Mouse (Mus musculus): ENCODE measurements around the gene Camta1. TPM values are rescaled to one million over a fixed set of nuclear protein-coding genes. Genes with fewer than 3 reads are reported as not detected.
"Not testable (repeated sequence)": the region's sequence is repeated elsewhere in the genome, so short reads cannot be mapped to it uniquely, and the experiment has no call there.

Camta1 gene
- polyA plus RNA-seq, 1 experiment from 2014 or later: 78.7 TPM

DNA sequence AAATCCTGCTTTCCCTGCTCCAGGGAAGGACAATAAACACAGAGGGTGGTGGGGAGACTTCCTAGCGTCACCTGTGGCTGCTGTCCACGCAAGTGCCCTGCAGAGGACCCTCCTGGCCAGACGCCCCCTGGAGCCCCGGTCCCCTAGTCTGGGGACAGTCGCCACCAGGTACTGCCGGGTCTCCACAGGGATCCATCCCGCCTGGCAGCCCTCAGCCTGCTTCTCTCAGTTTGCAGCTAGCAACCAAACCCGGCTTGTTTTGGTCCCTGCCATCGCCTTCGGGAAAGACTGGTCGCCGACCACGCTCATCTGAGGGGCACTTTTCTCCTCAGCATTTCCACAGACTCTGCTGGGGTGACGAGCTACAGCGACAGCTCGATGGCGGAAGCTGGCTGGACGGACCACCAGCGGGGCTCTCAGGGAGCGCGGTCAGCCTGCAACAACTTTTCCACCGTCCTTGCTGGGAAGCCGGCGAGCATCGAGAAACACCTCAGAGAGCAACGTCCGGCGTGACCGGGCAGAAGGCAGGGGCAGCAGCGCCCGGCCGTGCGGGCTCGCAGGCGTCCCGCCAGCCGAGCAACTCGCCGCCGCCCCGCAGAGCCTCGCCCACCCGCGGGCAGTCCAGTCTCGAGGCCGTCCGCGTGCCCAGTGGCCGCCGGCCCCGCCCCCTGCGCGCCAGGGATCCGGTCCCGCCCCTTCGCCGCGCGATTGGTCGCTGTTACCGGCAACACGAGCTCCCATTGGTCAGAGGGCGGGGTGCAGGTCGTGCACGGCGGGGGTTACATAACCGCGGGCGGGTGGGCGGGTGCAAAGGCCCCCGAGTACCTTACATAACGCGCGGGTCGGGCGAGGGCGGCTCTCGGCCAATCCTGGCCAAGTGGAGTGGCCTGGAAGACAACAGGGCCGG is 817.4 kb downstream of the Camta1 start, which contains the start of gene Per3:
Gene Per3 (minus strand): TSS at position 629 of the 907 bp plus-strand sequence.
- WGBS: under 1% methylated on average over 77 of the region's 79 CpGs
- Histone ChIP-seq H3K27me3 (no peaks in the 10 kb centered on the region), H3K36me3 (peaks cover 20% of the 10 kb centered on the region), H3K4me2 (peak within 1 kb of the TSS; percentile 96), H3K27ac (peak within 1 kb of the TSS; percentile 71), H3K9ac (peak within 1 kb of the TSS; percentile 51), H3K4me3 (peak within 1 kb of the TSS; percentile 48), H3K9me3 (no peaks in the 10 kb centered on the region), H3K4me1 (peaks cover 12% of the 10 kb centered on the region; the same call in 1 of the 2 replicates)
- ATAC-seq (ENCODE audit: borderline replicate concordance, extremely low read depth, low FRiP score, low TSS enrichment): peak; percentile 99

DNA sequence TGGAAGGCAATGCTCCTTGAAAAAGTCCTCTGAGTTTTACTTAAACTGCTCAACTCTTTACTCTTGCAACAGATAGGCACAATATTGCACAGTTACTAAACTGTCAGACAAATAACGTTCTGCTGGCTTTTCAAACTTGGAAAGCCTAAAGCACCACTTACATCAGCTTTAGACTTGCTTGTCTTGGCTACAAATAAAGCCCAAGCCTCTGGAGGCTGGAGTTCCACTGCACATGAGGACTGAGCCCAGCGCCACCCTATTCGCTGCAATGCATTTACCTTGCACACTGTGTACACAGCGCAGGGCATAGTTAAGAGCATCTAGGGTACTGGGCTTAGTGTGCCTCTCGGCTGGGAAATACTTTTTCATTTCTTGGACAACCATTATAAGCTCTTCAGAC is 818.4 kb downstream of the Camta1 start:
- Histone ChIP-seq H3K4me2 (peak overlapping the region; percentile 96), H3K9ac (peak overlapping the region; percentile 51; the same call in 1 of the 2 replicates), H3K4me1 (peaks cover 12% of the 10 kb centered on the region; the same call in 1 of the 2 replicates), H3K9me3 (no peaks in the 10 kb centered on the region), H3K36me3 (peaks cover 11% of the 10 kb centered on the region), H3K27ac (0 out of 2 replicates have a peak overlapping the region, but pooled peaks have one; percentile 71), H3K27me3 (no peaks in the 10 kb centered on the region), H3K4me3 (peak overlapping the region; percentile 48)
- no peak for ATAC-seq (ENCODE audit: borderline replicate concordance, extremely low read depth, low FRiP score, low TSS enrichment)
- 30% methylated on average over 5 of the region's 5 CpGs for WGBS

DNA sequence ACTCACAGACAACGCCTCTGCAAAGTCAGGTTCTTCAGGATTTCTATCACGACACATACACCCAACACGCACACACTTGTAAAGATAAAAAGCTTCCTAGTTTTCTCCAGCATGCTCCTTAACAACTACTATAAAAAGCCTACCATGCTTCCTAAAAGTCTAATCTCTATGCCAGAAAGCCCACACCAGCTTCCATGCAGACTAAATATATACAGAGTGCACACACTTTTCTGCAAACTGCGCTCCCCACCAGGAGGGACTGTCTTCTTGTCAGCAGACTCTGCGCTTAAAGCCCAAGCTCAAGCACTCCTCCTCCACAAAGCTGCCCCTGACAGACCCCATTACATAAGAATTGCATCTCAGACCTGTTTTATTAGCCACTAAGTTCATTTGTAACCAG is 820.2 kb downstream of the Camta1 start:
- H3K9ac ChIP-seq: no peak overlapping the region
- WGBS: 70% methylated on average over 5 of the region's 5 CpGs

DNA sequence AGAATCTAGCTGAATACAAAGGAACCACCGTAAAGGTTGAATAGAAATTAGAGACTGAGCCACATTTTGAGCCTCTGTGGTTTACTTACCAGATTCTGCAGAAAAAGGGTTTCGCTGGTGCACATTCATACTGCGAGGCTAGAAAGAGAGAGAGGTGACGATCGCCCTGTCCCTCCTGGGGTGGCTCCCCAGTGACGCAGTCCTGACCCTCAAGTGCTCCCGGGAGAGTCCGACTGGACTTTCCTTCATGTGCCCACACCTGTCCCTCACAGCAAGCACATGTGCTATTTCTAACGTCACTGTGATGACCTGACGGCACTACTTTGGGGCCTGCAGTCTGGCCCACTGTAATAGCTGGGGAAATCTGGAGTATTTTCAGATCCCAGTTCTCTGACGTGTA is 823.9 kb downstream of the Camta1 start:
- WGBS: 87% methylated on average over 11 of the region's 11 CpGs
- no peak overlapping the region for H3K9ac ChIP-seq
- no peak overlapping the region for H3K27ac ChIP-seq
- H3K4me2 ChIP-seq: no peak overlapping the region
- peaks cover 4% of the 10 kb centered on the region; the same call in 1 of the 2 replicates for H3K4me1 ChIP-seq
- no peaks in the 10 kb centered on the region for H3K36me3 ChIP-seq
- ATAC-seq (ENCODE audit: borderline replicate concordance, extremely low read depth, low FRiP score, low TSS enrichment): no peak
- H3K4me3 ChIP-seq: no peak overlapping the region
- H3K27me3 ChIP-seq: no peaks in the 10 kb centered on the region
- H3K9me3 ChIP-seq: no peaks in the 10 kb centered on the region

More for the DNA sequence above, 820.2 kb downstream of the Camta1 start:
- ATAC-seq (ENCODE audit: borderline replicate concordance, extremely low read depth, low FRiP score, low TSS enrichment): no peak
- no peak overlapping the region for H3K4me2 ChIP-seq
- no peak overlapping the region for H3K4me3 ChIP-seq
- no peak overlapping the region for H3K27ac ChIP-seq
- no peaks in the 10 kb centered on the region for H3K9me3 ChIP-seq
- H3K27me3 ChIP-seq: no peaks in the 10 kb centered on the region
- peaks cover 12% of the 10 kb centered on the region; the same call in 1 of the 2 replicates for H3K4me1 ChIP-seq
- H3K36me3 ChIP-seq: no peaks in the 10 kb centered on the region

- H3K27me3 ChIP-seq: no peaks in the 10 kb centered on the region
- H3K36me3 ChIP-seq: no peaks in the 10 kb centered on the region
- H3K4me3 ChIP-seq: no peak overlapping the region
- WGBS: 84% methylated on average over 7 of the region's 7 CpGs
- H3K9me3 ChIP-seq: no peaks in the 10 kb centered on the region
- H3K27ac ChIP-seq: no peak overlapping the region
- H3K9ac ChIP-seq: no peak overlapping the region
- H3K4me1 ChIP-seq: no peaks in the 10 kb centered on the region
- no peak overlapping the region for H3K4me2 ChIP-seq
- no peak for ATAC-seq (ENCODE audit: borderline replicate concordance, extremely low read depth, low FRiP score, low TSS enrichment)
Measured at GRCm38 (mm10) chr4:151036521-151036920, 825.2 kb downstream of the Camta1 start.

- Histone ChIP-seq H3K36me3 (no peaks in the 10 kb centered on the region), H3K9me3 (no peaks in the 10 kb centered on the region), H3K4me1 (no peaks in the 10 kb centered on the region), H3K27me3 (no peaks in the 10 kb centered on the region), H3K4me2 (no peak overlapping the region), H3K27ac (no peak overlapping the region), H3K9ac (no peak overlapping the region), H3K4me3 (no peak overlapping the region)
- ATAC-seq (ENCODE audit: borderline replicate concordance, extremely low read depth, low FRiP score, low TSS enrichment): no peak
- 47% methylated on average over 6 of the region's 6 CpGs for WGBS
Measured at GRCm38 (mm10) chr4:151027001-151027400, 834.7 kb downstream of the Camta1 start.

GRCm38 (mm10) chr4:151024152-151024551 is 837.5 kb downstream of the Camta1 start:
- no peak overlapping the region for H3K9ac ChIP-seq
- no peak overlapping the region for H3K4me3 ChIP-seq
- no peaks in the 10 kb centered on the region for H3K4me1 ChIP-seq
- H3K4me2 ChIP-seq: no peak overlapping the region
- no peak overlapping the region for H3K27ac ChIP-seq
- H3K36me3 ChIP-seq: no peaks in the 10 kb centered on the region
- 67% methylated on average over 9 of the region's 9 CpGs for WGBS
- ATAC-seq (ENCODE audit: borderline replicate concordance, extremely low read depth, low FRiP score, low TSS enrichment): no peak
- H3K9me3 ChIP-seq: no peaks in the 10 kb centered on the region
- H3K27me3 ChIP-seq: no peaks in the 10 kb centered on the region

GRCm38 (mm10) chr4:151017356-151017755 is 844.3 kb downstream of the Camta1 start:
- 93% methylated on average over 1 of the region's 1 CpGs for WGBS

GRCm38 (mm10) chr4:151015946-151016345 is 845.7 kb downstream of the Camta1 start:
- H3K36me3 ChIP-seq: no peaks in the 10 kb centered on the region; the same call in 1 of the 2 replicates
- H3K9me3 ChIP-seq: no peaks in the 10 kb centered on the region
- H3K4me3 ChIP-seq: no peak overlapping the region
- H3K9ac ChIP-seq: no peak overlapping the region
- WGBS: 74% methylated on average over 10 of the region's 10 CpGs
- ATAC-seq (ENCODE audit: borderline replicate concordance, extremely low read depth, low FRiP score, low TSS enrichment): no peak
- H3K4me2 ChIP-seq: no peak overlapping the region
- H3K27ac ChIP-seq: no peak overlapping the region
- H3K27me3 ChIP-seq: no peaks in the 10 kb centered on the region
- no peaks in the 10 kb centered on the region for H3K4me1 ChIP-seq

More at GRCm38 (mm10) chr4:151017356-151017755, 844.3 kb downstream of the Camta1 start:
- H3K4me2 ChIP-seq; H3K4me3 ChIP-seq; H3K4me1 ChIP-seq; H3K27ac ChIP-seq; ATAC-seq (ENCODE audit: borderline replicate concordance, extremely low read depth, low FRiP score, low TSS enrichment); H3K9ac ChIP-seq; H3K9me3 ChIP-seq; H3K36me3 ChIP-seq; H3K27me3 ChIP-seq: not testable (repeated sequence)

DNA sequence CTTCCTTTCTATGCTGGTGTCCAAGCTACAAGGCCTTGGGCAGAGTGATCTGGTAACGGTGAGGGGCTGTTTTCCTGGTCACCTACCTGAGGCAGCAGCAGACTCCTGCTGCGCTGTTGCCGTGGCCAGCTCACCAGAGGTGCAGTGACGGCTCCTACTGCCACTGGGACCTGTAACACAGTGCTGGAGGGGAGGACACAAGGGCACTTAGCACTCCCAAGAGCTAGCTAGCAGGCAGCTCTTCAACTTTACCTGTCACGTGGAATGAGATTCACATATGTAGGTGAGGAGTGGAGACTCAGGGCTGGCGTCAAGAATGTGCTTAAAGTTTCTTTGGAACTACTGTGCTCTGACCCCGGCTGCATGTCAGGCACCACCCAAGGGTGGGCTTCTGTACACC is 851.4 kb downstream of the Camta1 start:
- no peak for ATAC-seq (ENCODE audit: borderline replicate concordance, extremely low read depth, low FRiP score, low TSS enrichment)
- WGBS: 77% methylated on average over 7 of the region's 7 CpGs

DNA sequence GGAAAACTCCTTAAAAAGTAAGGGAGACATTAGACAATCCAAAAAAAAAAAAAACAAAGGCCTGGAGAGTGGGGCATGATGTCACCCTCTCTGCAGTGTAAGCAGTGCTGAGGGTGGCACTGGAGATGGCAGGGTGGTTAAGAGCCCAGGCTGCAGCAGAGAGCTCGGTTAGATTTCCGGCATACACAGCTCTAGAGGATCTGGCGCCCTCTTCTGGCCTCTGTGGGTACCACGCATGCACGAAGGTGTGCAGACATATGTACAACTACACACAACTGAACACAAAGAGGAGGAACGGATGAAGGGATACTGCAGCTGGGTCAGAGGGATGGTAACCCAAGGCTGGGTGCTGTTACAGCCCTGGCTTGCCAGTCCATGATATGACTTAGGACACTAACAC is 854.7 kb downstream of the Camta1 start:
- Histone ChIP-seq H3K9ac (no peak overlapping the region), H3K4me2 (no peak overlapping the region), H3K27ac (no peak overlapping the region), H3K27me3 (no peaks in the 10 kb centered on the region), H3K4me1 (no peaks in the 10 kb centered on the region), H3K9me3 (no peaks in the 10 kb centered on the region), H3K4me3 (no peak overlapping the region), H3K36me3 (no peaks in the 10 kb centered on the region)
- no peak for ATAC-seq (ENCODE audit: borderline replicate concordance, extremely low read depth, low FRiP score, low TSS enrichment)
- 51% methylated on average over 6 of the region's 6 CpGs for WGBS

More for the DNA sequence above, 851.4 kb downstream of the Camta1 start:
- no peak overlapping the region for H3K4me3 ChIP-seq
- no peaks in the 10 kb centered on the region for H3K4me1 ChIP-seq
- H3K4me2 ChIP-seq: no peak overlapping the region
- no peaks in the 10 kb centered on the region for H3K9me3 ChIP-seq
- no peaks in the 10 kb centered on the region for H3K36me3 ChIP-seq
- no peak overlapping the region for H3K27ac ChIP-seq
- no peaks in the 10 kb centered on the region for H3K27me3 ChIP-seq
- H3K9ac ChIP-seq: no peak overlapping the region

GRCm38 (mm10) chr4:151005656-151006318 is 855.9 kb downstream of the Camta1 start:
- no peak overlapping the region for H3K4me2 ChIP-seq
- no peaks in the 10 kb centered on the region for H3K36me3 ChIP-seq
- H3K9ac ChIP-seq: no peak overlapping the region
- H3K4me3 ChIP-seq: no peak overlapping the region
- WGBS: 86% methylated on average over 13 of the region's 13 CpGs
- no peaks in the 10 kb centered on the region for H3K27me3 ChIP-seq
- H3K4me1 ChIP-seq: no peaks in the 10 kb centered on the region
- ATAC-seq (ENCODE audit: borderline replicate concordance, extremely low read depth, low FRiP score, low TSS enrichment): no peak
- no peaks in the 10 kb centered on the region for H3K9me3 ChIP-seq
- H3K27ac ChIP-seq: no peak overlapping the region

Measured in lung, embryonic 15.5 days (tissue).